Mouse (Mus musculus) MEL (cell line): ENCODE results near the gene Cisd3. TPM values are rescaled to one million over a fixed set of nuclear protein-coding genes. Genes with fewer than 3 reads are reported as not detected.

Experiments
- DNase-seq: peaks from one replicate; pipeline ENCODE4 v3.0.0; 2011; ENCODE audit warnings: low read depth, low spot score
- H3K27ac ChIP-seq: 2 replicates; pipeline ENCODE4 v1.5.1; 2012; ENCODE audit warnings: low read depth, mild to moderate bottlenecking, control low read depth, low read length, moderate library complexity; ENCODE audit not compliant: control insufficient read depth
- H3K27me3 ChIP-seq, 2 experiments: fragments of 150-350 bp in 1 of 2; sonication (generic) in 1 of 2; 2 replicates each; pipeline ENCODE4 v1.6.1; 2012; ENCODE audit warnings: low read length in 2 of 2, mild to moderate bottlenecking in 2 of 2, improper control_type of control experiment in 1 of 2, moderate library complexity in 1 of 2; ENCODE audit not compliant: insufficient read depth in 2 of 2, control insufficient read depth in 1 of 2
- H3K36me3 ChIP-seq, 2 experiments: 2 replicates each; pipeline ENCODE4 v1.6.1; 2012 to 2014; ENCODE audit warnings: low read length in 2 of 2, improper control_type of control experiment in 1 of 2, inconsistent platforms in 1 of 2, mild to moderate bottlenecking in 1 of 2; ENCODE audit not compliant: insufficient read depth in 2 of 2, control insufficient read depth in 1 of 2
- H3K4me1 ChIP-seq, 2 experiments: fragments of 150-350 bp in 1 of 2; sonication (generic) in 1 of 2; 2 replicates each; pipeline ENCODE4 v1.6.1; 2012; ENCODE audit warnings: low read length in 2 of 2, improper control_type of control experiment in 1 of 2, mild to moderate bottlenecking in 1 of 2; ENCODE audit not compliant: insufficient read depth in 2 of 2, control insufficient read depth in 1 of 2
- H3K4me3 ChIP-seq, 2 experiments: fragments of 150-350 bp in 1 of 2; sonication (generic) in 1 of 2; 2 replicates each; pipeline ENCODE4 v1.5.1; 2012; ENCODE audit warnings: low read depth in 2 of 2, low read length in 2 of 2, mild to moderate bottlenecking in 2 of 2, moderate library complexity in 2 of 2, control low read depth in 1 of 2, improper control_type of control experiment in 1 of 2; ENCODE audit not compliant: control insufficient read depth in 1 of 2, insufficient read depth in 1 of 2
- H3K79me2 ChIP-seq: 2 replicates; pipeline ENCODE4 v1.6.1; 2012; ENCODE audit warnings: mild to moderate bottlenecking, low read length, moderate library complexity; ENCODE audit not compliant: control insufficient read depth, poor library complexity, insufficient read depth
- H3K9ac ChIP-seq: 2 replicates; pipeline ENCODE4 v1.6.1; 2012; ENCODE audit warnings: low read depth, mild to moderate bottlenecking, control low read depth, low read length, moderate library complexity; ENCODE audit not compliant: control insufficient read depth, poor library complexity, severe bottlenecking
- H3K9me3 ChIP-seq: fragments of 150-350 bp; sonication (generic); replicated peaks from 2 replicates; pipeline ENCODE4 v1.6.1; 2012; ENCODE audit warnings: mild to moderate bottlenecking, low read length, improper control_type of control experiment, moderate library complexity; ENCODE audit not compliant: insufficient read depth
- BHLHE40 ChIP-seq: IDR thresholded peaks from 2 replicates; pipeline ENCODE4 v1.6.1; 2012; ENCODE audit warnings: low read depth, mild to moderate bottlenecking, inconsistent platforms, low read length, improper control_type of control experiment, borderline replicate concordance
- ELF1 ChIP-seq: IDR thresholded peaks from 2 replicates; pipeline ENCODE4 v1.6.1; 2014; ENCODE audit warnings: low read depth, mild to moderate bottlenecking, inconsistent platforms, low read length, improper control_type of control experiment, moderate library complexity
- EP300 ChIP-seq, 2 experiments: IDR thresholded peaks; 2 replicates each; pipeline ENCODE4 v1.6.1; 2011; ENCODE audit warnings: improper control_type of control experiment in 2 of 2, low read length in 2 of 2, low read depth in 1 of 2, mild to moderate bottlenecking in 1 of 2
- ETS1 ChIP-seq: IDR thresholded peaks from 2 replicates; pipeline ENCODE4 v1.6.1; 2012; ENCODE audit warnings: low read depth, mild to moderate bottlenecking, inconsistent platforms, low read length, improper control_type of control experiment, moderate library complexity
- GABPA ChIP-seq: IDR thresholded peaks from 2 replicates; pipeline ENCODE4 v1.6.1; 2012; ENCODE audit warnings: low read depth, mild to moderate bottlenecking, inconsistent platforms, low read length, improper control_type of control experiment, moderate library complexity
- GATA1 ChIP-seq: IDR thresholded peaks from 2 replicates; pipeline ENCODE4 v1.6.1; 2011; ENCODE audit warnings: low read depth, low read length, improper control_type of control experiment
- MAFK ChIP-seq: IDR thresholded peaks from 2 replicates; pipeline ENCODE4 v1.6.1; 2011; ENCODE audit warnings: low read depth, mild to moderate bottlenecking, low read length, improper control_type of control experiment, borderline replicate concordance
- MXI1 ChIP-seq: IDR thresholded peaks from 2 replicates; pipeline ENCODE4 v1.6.1; 2011; ENCODE audit warnings: mild to moderate bottlenecking, low read depth, low read length, improper control_type of control experiment
- MYC ChIP-seq: IDR thresholded peaks from 2 replicates; pipeline ENCODE4 v1.6.1; 2011; ENCODE audit warnings: low read depth, mild to moderate bottlenecking, low read length, improper control_type of control experiment, moderate library complexity
- NELFE ChIP-seq: IDR thresholded peaks from 2 replicates; pipeline ENCODE4 v1.6.1; 2011; ENCODE audit warnings: low read depth, low read length, improper control_type of control experiment
- NRF1 ChIP-seq: IDR thresholded peaks from 2 replicates; pipeline ENCODE4 v1.6.1; 2014; ENCODE audit warnings: low read depth, mild to moderate bottlenecking, inconsistent platforms, low read length, improper control_type of control experiment, moderate library complexity; ENCODE audit not compliant: poor library complexity, insufficient read depth, severe bottlenecking
- POLR2A ChIP-seq, 2 experiments: IDR thresholded peaks; 2 replicates each; pipeline ENCODE4 v1.6.1; 2011 to 2012; ENCODE audit warnings: low read length in 2 of 2, mild to moderate bottlenecking in 2 of 2, control low read depth in 1 of 2, improper control_type of control experiment in 1 of 2, low read depth in 1 of 2, moderate library complexity in 1 of 2; ENCODE audit not compliant: control insufficient read depth in 1 of 2, insufficient read depth in 1 of 2, poor library complexity in 1 of 2
- POLR2AphosphoS2 ChIP-seq: IDR thresholded peaks from 2 replicates; pipeline ENCODE4 v1.6.1; 2011; ENCODE audit warnings: low read length, improper control_type of control experiment
- SIN3A ChIP-seq: IDR thresholded peaks from 2 replicates; pipeline ENCODE4 v1.6.1; 2012; ENCODE audit warnings: low read length, improper control_type of control experiment, inconsistent platforms
- SMC3 ChIP-seq: IDR thresholded peaks from 2 replicates; pipeline ENCODE4 v1.6.1; 2011; ENCODE audit warnings: low read depth, low read length, improper control_type of control experiment
- TAL1 ChIP-seq: IDR thresholded peaks from 2 replicates; pipeline ENCODE4 v1.6.1; 2012; ENCODE audit warnings: mild to moderate bottlenecking, inconsistent platforms, low read length, moderate library complexity, mixed read lengths
- TBP ChIP-seq: IDR thresholded peaks from 2 replicates; pipeline ENCODE4 v1.8.0; 2011; ENCODE audit warnings: low read depth, low read length, improper control_type of control experiment
- TCF12 ChIP-seq: IDR thresholded peaks from 2 replicates; pipeline ENCODE4 v1.6.1; 2014; ENCODE audit warnings: low read depth, mild to moderate bottlenecking, inconsistent platforms, low read length, improper control_type of control experiment, moderate library complexity
- USF2 ChIP-seq, 2 experiments: IDR thresholded peaks; 2 replicates each; pipeline ENCODE4 v1.6.1; 2011 to 2012; ENCODE audit warnings: improper control_type of control experiment in 2 of 2, low read length in 2 of 2, borderline replicate concordance in 1 of 2, inconsistent platforms in 1 of 2, low read depth in 1 of 2, mild to moderate bottlenecking in 1 of 2; ENCODE audit not compliant: insufficient read depth in 1 of 2
- ZC3H11A ChIP-seq: IDR thresholded peaks from 2 replicates; pipeline ENCODE4 v1.6.1; 2012; ENCODE audit warnings: low read depth, mild to moderate bottlenecking, inconsistent platforms, low read length, improper control_type of control experiment
- ZNF384 ChIP-seq: IDR thresholded peaks from 2 replicates; pipeline ENCODE4 v1.6.1; 2012; ENCODE audit warnings: low read depth, mild to moderate bottlenecking, inconsistent platforms, low read length, improper control_type of control experiment
- polyA plus RNA-seq, 2 experiments: library from polyadenylated mRNA; stranded (reverse) in 1 of 2; unstranded in 1 of 2; fragments of >175 nt in 1 of 2; fragments of >200 nt in 1 of 2; gene quantifications; 2 replicates each; pipeline versions ENCODE4 v1.2.1 to v1.2.4; 2012; ENCODE audit warnings: low replicate concordance in 2 of 2, low read depth in 1 of 2; ENCODE audit not compliant: insufficient read length in 2 of 2, insufficient read depth in 1 of 2, missing spikeins in 1 of 2
- total RNA-seq: library from RNA; depleted of rRNA; stranded (reverse); fragments of 300-350 nt; gene quantifications from 2 replicates; pipeline ENCODE4 v1.2.3, GENCODE M21; 2012

Cisd3 gene
- total and polyA plus RNA-seq, 3 experiments = 1.7 to 6.1 TPM; not detected in 1

GRCm38 (mm10) chr11:97670234-97671176 lies 15.1 kb upstream of the Cisd3 start:
- no peaks in the 10 kb centered on the region for H3K79me2 ChIP-seq
- H3K36me3 ChIP-seq = 0 out of 4 replicates have a peak, but pooled peaks cover 0 to 2% of the 10 kb centered on the region in 2 experiments
- no peak overlapping the region for H3K9ac ChIP-seq
- H3K4me1 ChIP-seq = no peaks in the 10 kb centered on the region
- H3K27ac ChIP-seq = no peak overlapping the region
- H3K27me3 ChIP-seq = no peaks in the 10 kb centered on the region
- TF ChIP-seq POLR2A (IDR thresholded peaks at IDR 0.05; ENCODE audit: control insufficient read depth in 1 of 2, insufficient read depth in 1 of 2, low read depth in 1 of 2, low read length in 2 of 2, poor library complexity in 1 of 2) = no peak
- no peak for TF ChIP-seq MAFK
- no peak for TF ChIP-seq TBP
- TF ChIP-seq ELF1 = no peak
- no peak for TF ChIP-seq TCF12
- no peak for DNase-seq
- no peaks in the 10 kb centered on the region for H3K9me3 ChIP-seq
- H3K4me3 ChIP-seq = no peak overlapping the region

GRCm38 (mm10) chr11:97671177-97671527 lies 14.5 kb upstream of the Cisd3 start:
- H3K79me2 ChIP-seq = no peaks in the 10 kb centered on the region
- no peak for DNase-seq
- TF ChIP-seq SMC3 (no peak), ELF1 (no peak), EP300 (IDR thresholded peaks at IDR 0.05; ENCODE audit: low read depth in 1 of 2, low read length in 2 of 2) (no peak), GABPA (no peak), NELFE (no peak), USF2 (IDR thresholded peaks at IDR 0.05; ENCODE audit: borderline replicate concordance in 1 of 2, insufficient read depth in 1 of 2, low read depth in 1 of 2, low read length in 2 of 2) (no peak), NRF1 (no peak), BHLHE40 (no peak), TAL1 (no peak), POLR2AphosphoS2 (no peak), GATA1 (no peak), MYC (no peak), ETS1 (no peak), ZC3H11A (no peak), MXI1 (no peak), POLR2A (IDR thresholded peaks at IDR 0.05; ENCODE audit: control insufficient read depth in 1 of 2, insufficient read depth in 1 of 2, low read depth in 1 of 2, low read length in 2 of 2, poor library complexity in 1 of 2) (no peak), SIN3A (no peak), ZNF384 (no peak), TBP (no peak)

More at GRCm38 (mm10) chr11:97671177-97671527, 14.5 kb upstream of the Cisd3 start:
- H3K36me3 ChIP-seq = 0 out of 4 replicates have a peak, but pooled peaks cover 0 to 2% of the 10 kb centered on the region in 2 experiments
- no peaks in the 10 kb centered on the region for H3K4me1 ChIP-seq
- H3K27me3 ChIP-seq = no peaks in the 10 kb centered on the region
- no peak overlapping the region for H3K4me3 ChIP-seq
- H3K9ac ChIP-seq = no peak overlapping the region
- H3K9me3 ChIP-seq = no peaks in the 10 kb centered on the region
- no peak overlapping the region for H3K27ac ChIP-seq
